Mouse (Mus musculus): ENCODE results near the gene Mcoln2. TPM values are rescaled to one million over a fixed set of nuclear protein-coding genes. Genes with fewer than 3 reads are reported as not detected.

The Mcoln2 gene
- total RNA-seq, 2 experiments from 2014 or later = 0.74 TPM; not detected in 1

GRCm38 (mm10) chr3:146177748-146178582, 28.3 kb downstream of the Mcoln2 start:
- peak overlapping the region; percentile 60 for H3K4me3 ChIP-seq
- DNase-seq = peak; percentile 84

GRCm38 (mm10) chr3:146180341-146180740, 30.7 kb downstream of the Mcoln2 start:
- no peak for TF ChIP-seq CTCF (IDR thresholded peaks at IDR 0.05)
- no peak overlapping the region for H3K27ac ChIP-seq
- H3K4me3 ChIP-seq = no peak overlapping the region
- intact Hi-C loops (cut with DNase I) = no loop called here
- DNase-seq = no peak

More at GRCm38 (mm10) chr3:146177748-146178582, 28.3 kb downstream of the Mcoln2 start:
- intact Hi-C loops (cut with DNase I) = loop anchor here (1.0 to 10.0 kb wide), 3 partner anchors 73 to 241 kb away; partner anchors contain the start of genes 2410004B18Rik and Wdr63
- no peak overlapping the region for H3K27ac ChIP-seq
- peak; percentile 92 for TF ChIP-seq CTCF (IDR thresholded peaks at IDR 0.05)

GRCm38 (mm10) chr3:146180986-146181385, 31.4 kb downstream of the Mcoln2 start:
- H3K27ac ChIP-seq = no peak overlapping the region
- intact Hi-C loops (cut with DNase I) = no loop called here
- peak; percentile 68 for TF ChIP-seq CTCF (IDR thresholded peaks at IDR 0.05)
- peak; percentile 49 for DNase-seq
- H3K4me3 ChIP-seq = no peak overlapping the region

GRCm38 (mm10) chr3:146184992-146185657, 35.5 kb downstream of the Mcoln2 start:
- peak; percentile 42 for DNase-seq
- intact Hi-C loops (cut with DNase I) = loop anchor here (5.0 kb wide), 1 partner anchor 142 kb away; no protein-coding TSS in a partner anchor
- H3K4me3 ChIP-seq = no peak overlapping the region
- H3K27ac ChIP-seq = no peak overlapping the region
- peak; percentile 94 for TF ChIP-seq CTCF (IDR thresholded peaks at IDR 0.05)

- Histone ChIP-seq H3K4me3 (no peak overlapping the region), H3K27ac (no peak overlapping the region)
- TF ChIP-seq CTCF (IDR thresholded peaks at IDR 0.05) = no peak
- intact Hi-C loops (cut with DNase I) = loop anchor here (5.0 kb wide), 1 partner anchor 141 kb away; no protein-coding TSS in a partner anchor
- DNase-seq = no peak
These were observed 36.4 kb downstream of the Mcoln2 start for GRCm38 (mm10) chr3:146186033-146186432.

GRCm38 (mm10) chr3:146189933-146190332, 40.3 kb downstream of the Mcoln2 start:
- Histone ChIP-seq H3K27ac (no peak overlapping the region), H3K4me3 (no peak overlapping the region)
- no peak for DNase-seq
- intact Hi-C loops (cut with DNase I) = loop anchor here (5.0 kb wide), 1 partner anchor 137 kb away; no protein-coding TSS in a partner anchor
- TF ChIP-seq CTCF (IDR thresholded peaks at IDR 0.05) = no peak; the same call in 1 of the 2 replicates

GRCm38 (mm10) chr3:146192507-146192906, 42.9 kb downstream of the Mcoln2 start:
- intact Hi-C loops (cut with DNase I) = no loop called here
- no peak overlapping the region for H3K4me3 ChIP-seq
- no peak overlapping the region for H3K27ac ChIP-seq
- no peak for DNase-seq
- no peak for TF ChIP-seq CTCF (IDR thresholded peaks at IDR 0.05)

- Histone ChIP-seq H3K4me3 (no peak overlapping the region), H3K27ac (no peak overlapping the region)
- no peak for TF ChIP-seq CTCF (IDR thresholded peaks at IDR 0.05)
- no peak for DNase-seq
- intact Hi-C loops (cut with DNase I) = no loop called here
These were observed 45.5 kb downstream of the Mcoln2 start for GRCm38 (mm10) chr3:146195153-146195552.

GRCm38 (mm10) chr3:146196301-146196700, 46.7 kb downstream of the Mcoln2 start:
- Histone ChIP-seq H3K4me3 (no peak overlapping the region), H3K27ac (no peak overlapping the region)
- no peak for DNase-seq
- no peak for TF ChIP-seq CTCF (IDR thresholded peaks at IDR 0.05)
- intact Hi-C loops (cut with DNase I) = no loop called here

GRCm38 (mm10) chr3:146196780-146197743, 47.4 kb downstream of the Mcoln2 start:
- TF ChIP-seq CTCF (IDR thresholded peaks at IDR 0.05) = no peak
- Histone ChIP-seq H3K4me3 (no peak overlapping the region), H3K27ac (no peak overlapping the region)
- no peak for DNase-seq
- intact Hi-C loops (cut with DNase I) = no loop called here

- Histone ChIP-seq H3K27ac (no peak overlapping the region), H3K4me3 (no peak overlapping the region)
- TF ChIP-seq CTCF (IDR thresholded peaks at IDR 0.05) = no peak
- intact Hi-C loops (cut with DNase I) = no loop called here
- no peak for DNase-seq
These were observed 48.2 kb downstream of the Mcoln2 start for GRCm38 (mm10) chr3:146197785-146198184.

All from gastrocnemius, adult 2 months (tissue).